Mouse (Mus musculus) Patski (cell line): ENCODE measurements around the gene Snta1. TPM values are rescaled to one million over a fixed set of nuclear protein-coding genes. Genes with fewer than 3 reads are reported as not detected.

Experiments used
- ATAC-seq: fragments of 100-300 bp; one replicate; pipeline ENCODE4 v1.8.0; 2021
- CTCF ChIA-PET: fragments of 350-600 bp; sonication (Branson Sonifier 250); formaldehyde crosslinking; loops from one replicate; lab custom pipeline; 2022; ENCODE audit warnings: inconsistent platforms; lab: Charles Lee
- POLR2A ChIA-PET: fragments of 350-600 bp; sonication (Branson Sonifier 250); formaldehyde crosslinking; loops from one replicate; lab custom pipeline; 2022; ENCODE audit warnings: antibody characterized with exemption, inconsistent platforms; lab: Charles Lee
- DNase-seq: peaks from one replicate; pipeline ENCODE4 v3.0.0-alpha.2; 2011; ENCODE audit warnings: low read depth, low spot score
- H3K27me3 ChIP-seq: fragments of 371-371 bp; one replicate; pipeline ENCODE4 v1.5.1; 2021
- CTCF ChIP-seq: fragments of 100-300 bp; IDR thresholded peaks from one replicate; pipeline ENCODE4 v1.5.1; 2021
- in situ Hi-C: fragments of 300-500 bp; cut with MboI; formaldehyde crosslinking; loops from 3 replicates; pipeline ENCODE4 v1.11.1; 2018; ENCODE audit warnings: low pct_unique_long_range_greater_than_20kb, mixed read lengths
- polyA plus RNA-seq: library from polyadenylated mRNA; unstranded; gene quantifications from one replicate; pipeline ENCODE4 v1.2.3, GENCODE M21; 2021

Gene Snta1
- polyA plus RNA-seq, 1 experiment from 2014 or later: 30.2 TPM

DNA sequence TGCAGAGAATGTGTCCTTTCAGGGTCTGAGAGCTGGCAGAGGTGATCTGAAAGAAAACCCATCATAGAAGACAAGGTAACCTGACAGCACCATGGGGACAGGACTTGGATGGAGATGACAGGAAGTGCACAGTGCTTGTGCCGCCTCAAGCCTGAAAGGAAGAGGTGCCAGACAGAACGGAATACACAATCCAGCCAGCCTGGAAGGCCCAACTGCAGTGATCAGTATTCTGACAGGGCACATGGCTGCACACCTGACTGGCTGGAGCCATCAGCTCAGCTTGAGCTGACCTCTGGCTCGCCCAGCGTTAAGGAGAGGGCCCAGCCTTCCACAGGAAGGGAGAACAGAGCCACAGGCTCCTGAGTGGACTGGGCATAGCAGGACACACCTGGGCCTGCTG lies 72.3 kb downstream of the Snta1 start:
- no peaks in the 10 kb centered on the region for H3K27me3 ChIP-seq
- in situ Hi-C loops: no loop called here
- ChIA-PET POLR2A (no interaction called here), CTCF (no interaction called here)
- ATAC-seq: no peak
- no peak for DNase-seq
- TF ChIP-seq CTCF: no peak

DNA sequence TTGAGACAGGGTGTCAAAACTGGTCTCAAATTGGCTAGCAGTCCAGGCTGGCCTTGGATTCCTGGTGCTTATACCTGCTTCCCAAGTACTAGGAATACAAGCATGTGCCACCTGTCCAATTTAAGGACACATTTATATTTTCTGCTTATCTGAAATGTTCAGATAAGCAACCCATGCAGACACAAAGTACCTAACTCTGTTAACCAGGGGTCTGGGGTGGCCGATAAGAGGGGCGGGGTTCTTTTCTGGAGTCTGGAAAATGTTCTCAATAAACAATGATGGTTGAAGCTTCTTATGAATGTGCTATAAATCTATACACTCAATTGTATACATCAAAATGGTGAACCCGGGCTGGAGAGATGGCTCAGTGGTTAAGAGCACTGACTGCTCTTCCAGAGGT lies 81.0 kb downstream of the Snta1 start:
- in situ Hi-C loops: no loop called here
- no peaks in the 10 kb centered on the region for H3K27me3 ChIP-seq
- TF ChIP-seq CTCF: no peak
- ChIA-PET CTCF (no interaction called here), POLR2A (no interaction called here)
- ATAC-seq (no peak), DNase-seq (no peak)

Other genes starting within 250 kb of the Snta1 start
- not detected for gene Bpifa5, start 245.5 kb downstream of the Snta1 start, polyA plus RNA-seq
- gene Bpifb1, start 217.3 kb downstream of the Snta1 start, polyA plus RNA-seq: 0.04 TPM
- 0.19 TPM for gene Bpifb5, start 184.4 kb downstream of the Snta1 start, polyA plus RNA-seq
- not detected for gene Bpifb9a, start 150.2 kb downstream of the Snta1 start, polyA plus RNA-seq
- not detected for gene Bpifb9b, start 100.9 kb downstream of the Snta1 start, polyA plus RNA-seq
- gene Cdk5rap1, start 35.1 kb downstream of the Snta1 start, polyA plus RNA-seq: 18.1 TPM
- 27.2 TPM for gene Cbfa2t2, start 28.4 kb upstream of the Snta1 start, polyA plus RNA-seq
- 0.35 TPM for gene 1700003F12Rik, start 139.0 kb upstream of the Snta1 start, polyA plus RNA-seq
- gene Actl10, start 143.7 kb upstream of the Snta1 start, polyA plus RNA-seq: not detected
- gene Necab3, start 150.8 kb upstream of the Snta1 start, polyA plus RNA-seq: 0.65 TPM
- gene E2f1, start 161.8 kb upstream of the Snta1 start, polyA plus RNA-seq: 17.7 TPM
- gene Pxmp4, start 195.6 kb upstream of the Snta1 start, polyA plus RNA-seq: 17.0 TPM
- 3.1 TPM for gene Zfp341, start 205.2 kb upstream of the Snta1 start, polyA plus RNA-seq
- gene 4930519P11Rik, start 205.3 kb upstream of the Snta1 start, polyA plus RNA-seq: 0.13 TPM
- gene Chmp4b, start 243.6 kb upstream of the Snta1 start, polyA plus RNA-seq: 239 TPM